Mouse (Mus musculus) liver, postnatal 0 days (tissue): Measurements from ENCODE around the gene Cpeb4.

Source experiments
- CTCF ChIP-seq: sonication (generic); IDR thresholded peaks from 2 replicates; pipeline ENCODE4 v1.5.1; 2016; ENCODE audit warnings: antibody characterized with exemption, low read depth
- EP300 ChIP-seq: IDR thresholded peaks from 2 replicates; pipeline ENCODE4 v1.6.1; 2016; ENCODE audit warnings: antibody characterized with exemption, low read depth, mild to moderate bottlenecking

DNA sequence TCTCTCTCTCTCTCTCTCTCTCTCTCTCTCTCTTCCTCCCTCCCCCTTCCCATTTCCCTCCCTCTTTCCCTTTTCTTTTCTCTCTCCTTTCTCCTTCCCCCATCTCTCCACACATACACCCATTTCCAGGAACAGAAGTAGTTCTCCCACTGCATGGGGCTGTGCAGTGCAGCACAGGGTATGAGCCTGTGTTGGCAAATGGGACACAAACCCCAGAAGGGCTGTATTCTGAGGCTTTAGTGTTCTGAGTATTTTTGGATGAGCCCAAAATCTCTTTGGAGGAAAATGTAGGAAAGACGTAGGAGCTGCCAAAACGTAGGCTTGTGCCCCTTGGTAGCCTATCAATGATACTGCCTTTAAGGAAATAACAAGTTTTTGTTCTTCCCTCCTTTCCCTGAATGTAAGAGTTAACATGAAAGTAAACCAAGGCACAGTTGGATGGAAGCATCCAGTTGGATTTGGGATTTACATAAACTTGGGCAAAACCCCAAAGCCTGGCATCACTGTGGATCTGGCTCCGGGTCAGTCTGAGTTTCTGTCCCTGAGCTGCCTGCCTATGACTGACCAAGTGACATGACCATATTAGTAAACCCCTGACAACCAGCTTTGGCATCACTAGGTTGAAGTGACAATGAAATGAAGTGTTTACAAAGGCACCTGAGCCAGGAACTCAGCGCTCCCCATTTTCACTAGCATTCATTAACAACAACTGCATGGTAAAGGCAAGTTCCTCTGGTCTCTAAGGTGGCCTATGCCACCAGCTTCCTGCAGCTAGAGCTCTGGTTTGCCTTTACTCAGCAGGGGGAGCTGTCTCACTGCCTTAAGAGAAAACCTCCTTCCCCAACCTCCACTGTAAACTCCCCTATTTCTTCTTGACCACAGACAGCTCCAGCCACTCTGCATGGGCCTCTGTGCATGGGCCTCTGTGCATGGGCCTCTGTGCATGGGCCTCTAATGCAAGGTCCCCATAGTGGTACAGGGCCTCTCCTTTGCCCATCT lies 69.9 kb downstream of the Cpeb4 start:
- no peak for TF ChIP-seq EP300
- peak; percentile 53 for TF ChIP-seq CTCF
